Mouse (Mus musculus): ENCODE results near the gene Sox2. TPM values are rescaled to one million over a fixed set of nuclear protein-coding genes. Genes with fewer than 3 reads are reported as not detected.
A peak's percentile ranks its signal among the peaks of the same experiment; 100 is the strongest.

The Sox2 gene
- 10 to 100 TPM; 40.5 to 43.8 TPM for total RNA-seq (2021)

- DNase-seq (ENCODE audit: low spot score in 2 of 2) = peak; percentile 77 to 84
- intact Hi-C loops (cut with DNase I) = loop anchor here (5.0 to 10.0 kb wide), 4 partner anchors 545 to 925 kb away; no protein-coding TSS in a partner anchor
These were observed at the start of gene Sox2 for GRCm38 (mm10) chr3:34649726-34650620. Gene Sox2, plus strand, starts transcription at chr3:34650405.

GRCm38 (mm10) chr3:34601116-34601515 lies 49.1 kb upstream of the Sox2 start:
- intact Hi-C loops (cut with DNase I) = no loop called here
- no peak for DNase-seq (ENCODE audit: low spot score in 2 of 2)

- DNase-seq (ENCODE audit: low spot score in 2 of 2) = no peak
- intact Hi-C loops (cut with DNase I) = no loop called here
These were observed 36.1 kb upstream of the Sox2 start for GRCm38 (mm10) chr3:34614107-34614506.

GRCm38 (mm10) chr3:34615526-34615925 lies 34.7 kb upstream of the Sox2 start:
- DNase-seq (ENCODE audit: low spot score in 2 of 2) = peak in 1 of 2 experiments; percentile 61
- intact Hi-C loops (cut with DNase I) = no loop called here

GRCm38 (mm10) chr3:34618934-34619333 lies 31.3 kb upstream of the Sox2 start:
- intact Hi-C loops (cut with DNase I) = no loop called here
- no peak for DNase-seq (ENCODE audit: low spot score in 2 of 2)

- DNase-seq (ENCODE audit: low spot score in 2 of 2) = no peak
- intact Hi-C loops (cut with DNase I) = no loop called here
These were observed 30.1 kb upstream of the Sox2 start for GRCm38 (mm10) chr3:34620121-34620520.

- DNase-seq (ENCODE audit: low spot score in 2 of 2) = no peak
- intact Hi-C loops (cut with DNase I) = no loop called here
These were observed 25.4 kb upstream of the Sox2 start for GRCm38 (mm10) chr3:34624721-34625270.

GRCm38 (mm10) chr3:34626521-34626920 lies 23.7 kb upstream of the Sox2 start:
- no peak for DNase-seq (ENCODE audit: low spot score in 2 of 2)
- intact Hi-C loops (cut with DNase I) = no loop called here

GRCm38 (mm10) chr3:34630031-34630430 lies 20.2 kb upstream of the Sox2 start:
- DNase-seq (ENCODE audit: low spot score in 2 of 2) = no peak
- intact Hi-C loops (cut with DNase I) = no loop called here

GRCm38 (mm10) chr3:34630736-34631135 lies 19.5 kb upstream of the Sox2 start:
- DNase-seq (ENCODE audit: low spot score in 2 of 2) = no peak
- intact Hi-C loops (cut with DNase I) = no loop called here

- intact Hi-C loops (cut with DNase I) = loop anchor here (5.0 kb wide), 3 partner anchors 65 to 680 kb away; no protein-coding TSS in a partner anchor
- DNase-seq (ENCODE audit: low spot score in 2 of 2) = no peak
These were observed 13.2 kb upstream of the Sox2 start for GRCm38 (mm10) chr3:34636958-34637357.

- intact Hi-C loops (cut with DNase I) = loop anchor here (5.0 kb wide), 3 partner anchors 65 to 680 kb away; no protein-coding TSS in a partner anchor
- no peak for DNase-seq (ENCODE audit: low spot score in 2 of 2)
These were observed 12.7 kb upstream of the Sox2 start for GRCm38 (mm10) chr3:34637481-34637880.

- DNase-seq (ENCODE audit: low spot score in 2 of 2) = peak in 1 of 2 experiments; percentile 3
- intact Hi-C loops (cut with DNase I) = loop anchor here (2.0 to 5.0 kb wide), 5 partner anchors 66 to 681 kb away; no protein-coding TSS in a partner anchor
These were observed 12.3 kb upstream of the Sox2 start for GRCm38 (mm10) chr3:34637926-34638325.

GRCm38 (mm10) chr3:34638344-34638743 lies 11.9 kb upstream of the Sox2 start:
- peak in 1 of 2 experiments; percentile 13 for DNase-seq (ENCODE audit: low spot score in 2 of 2)

GRCm38 (mm10) chr3:34639031-34639872 lies 11.0 kb upstream of the Sox2 start:
- intact Hi-C loops (cut with DNase I) = loop anchor here (2.0 to 5.0 kb wide), 5 partner anchors 67 to 682 kb away; no protein-coding TSS in a partner anchor
- peak in 1 of 2 experiments; percentile 68 for DNase-seq (ENCODE audit: low spot score in 2 of 2)

More at GRCm38 (mm10) chr3:34638344-34638743, 11.9 kb upstream of the Sox2 start:
- intact Hi-C loops (cut with DNase I) = loop anchor here (2.0 to 5.0 kb wide), 5 partner anchors 66 to 681 kb away; no protein-coding TSS in a partner anchor

GRCm38 (mm10) chr3:34639873-34640270 lies 10.3 kb upstream of the Sox2 start:
- no peak for DNase-seq (ENCODE audit: low spot score in 2 of 2)
- intact Hi-C loops (cut with DNase I) = loop anchor here (2.0 to 10.0 kb wide), 9 partner anchors 68 to 935 kb away; no protein-coding TSS in a partner anchor

GRCm38 (mm10) chr3:34640276-34640675 lies 9.9 kb upstream of the Sox2 start:
- intact Hi-C loops (cut with DNase I) = loop anchor here (5.0 to 10.0 kb wide), 4 partner anchors 78 to 935 kb away; no protein-coding TSS in a partner anchor

GRCm38 (mm10) chr3:34640690-34641600 lies 9.3 kb upstream of the Sox2 start:
- intact Hi-C loops (cut with DNase I) = loop anchor here (5.0 to 10.0 kb wide), 4 partner anchors 79 to 934 kb away; no protein-coding TSS in a partner anchor

More at GRCm38 (mm10) chr3:34640276-34640675, 9.9 kb upstream of the Sox2 start:
- DNase-seq (ENCODE audit: low spot score in 2 of 2) = no peak

More at GRCm38 (mm10) chr3:34640690-34641600, 9.3 kb upstream of the Sox2 start:
- DNase-seq (ENCODE audit: low spot score in 2 of 2) = peak in 1 of 2 experiments; percentile 42

Data from left cerebral cortex, postnatal 25 days (tissue).